Mouse (Mus musculus): ENCODE results near the gene Ppil2.

Ppil2 gene

DNA sequence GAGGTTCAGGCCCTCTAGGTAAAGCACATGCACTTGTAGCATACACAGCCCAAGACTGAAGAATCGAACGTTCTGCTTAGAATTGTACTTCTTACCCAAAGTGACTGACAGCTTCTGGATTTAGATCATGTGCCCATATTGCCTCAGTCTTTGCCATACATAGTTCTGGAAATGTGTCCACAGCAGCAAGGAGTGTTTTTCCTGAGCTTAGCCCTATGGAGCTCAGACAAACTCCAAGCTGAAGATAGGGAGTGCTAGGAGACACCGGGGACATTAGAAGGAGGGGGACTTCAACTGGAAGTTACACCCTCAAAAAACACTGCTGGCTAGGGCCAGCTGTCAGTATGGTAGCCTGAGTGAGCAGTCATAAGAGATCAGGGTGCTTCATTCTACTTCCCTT is 70.3 kb downstream of the Ppil2 start:
- no peak for DNase-seq (ENCODE audit: low spot score in 2 of 2)
